Mouse (Mus musculus) left cerebral cortex, adult 2 months (tissue): ENCODE results near the gene Zfp143. TPM values are rescaled to one million over a fixed set of nuclear protein-coding genes. Genes with fewer than 3 reads are reported as not detected.
"Not testable (repeated sequence)": the region's sequence is repeated elsewhere in the genome, so short reads cannot be mapped to it uniquely, and the experiment has no call there.

Experiments
- DNase-seq, 2 experiments: peaks; one replicate each; pipeline ENCODE4 v3.0.0; 2021 to 2022; ENCODE audit warnings: low spot score in 2 of 2, mixed read lengths in 1 of 2; ENCODE audit errors: extremely low spot score in 1 of 2
- H3K27ac ChIP-seq: fragments of 200-600 bp; 2 replicates; pipeline ENCODE4 v1.8.1; 2022
- H3K4me3 ChIP-seq: fragments of 200-600 bp; 2 replicates; pipeline ENCODE4 v1.8.1; 2022
- CTCF ChIP-seq: fragments of 200-600 bp; IDR thresholded peaks from 2 replicates; pipeline ENCODE4 v1.8.1; 2022; ENCODE audit warnings: antibody characterized with exemption, mild to moderate bottlenecking, moderate library complexity
- intact Hi-C: fragments of 180-260 bp; cut with DNase I; formaldehyde crosslinking; loops from one replicate; pipeline ENCODE4 v1.15.1; 2025
- total RNA-seq, 2 experiments: library from RNA; stranded (reverse); gene quantifications; 2 replicates each; pipeline ENCODE4 v1.2.3; 2021

Zfp143 gene
- total RNA-seq, 2 experiments from 2014 or later, result 11.3 to 12.1 TPM

DNA sequence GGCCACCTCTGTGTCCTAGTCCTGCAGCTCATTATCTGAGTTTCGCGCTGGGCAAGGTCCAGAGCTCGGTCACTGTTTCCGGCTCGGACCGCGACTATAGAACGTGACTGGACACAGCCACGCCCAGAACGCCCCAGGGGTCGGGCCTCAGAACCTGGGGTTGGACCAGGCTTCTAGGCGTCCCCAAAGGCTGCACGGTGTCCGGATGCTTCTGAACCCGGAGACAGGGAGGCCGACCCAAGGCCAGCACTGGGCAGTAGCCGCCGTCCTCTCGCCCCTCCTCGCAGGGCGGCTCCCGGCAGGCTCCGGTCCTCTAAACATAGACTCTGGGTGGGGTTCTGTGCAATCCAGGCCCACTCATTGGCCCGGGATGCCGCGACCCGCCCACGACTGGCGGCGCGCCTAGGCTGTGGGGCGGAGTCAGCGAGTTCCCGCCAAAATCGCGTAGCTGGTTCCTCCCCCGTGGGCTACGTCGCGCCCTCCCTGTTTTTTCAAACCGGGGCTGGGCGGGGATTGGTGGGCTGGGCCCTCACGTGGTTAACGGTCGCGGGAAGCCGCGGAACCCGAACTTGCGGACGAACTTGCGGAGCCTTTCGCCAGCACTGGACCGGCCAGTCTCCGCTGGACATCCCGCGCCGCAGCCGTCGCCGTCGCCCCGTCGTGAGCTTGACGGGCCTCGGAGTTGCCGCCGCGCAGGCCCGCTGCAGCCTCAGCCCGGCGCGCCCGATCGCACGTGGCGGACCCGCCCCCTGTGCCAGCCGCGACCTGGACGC is 60.7 kb downstream of the Zfp143 start, which contains the start of gene Wee1:
Gene Wee1 (plus strand): TSS at position 531 of the 773 bp plus-strand sequence.
- intact Hi-C loops, result loop anchor here (2.0 kb wide), 1 partner anchor 61 kb away; the partner anchor contains the start of gene Zfp143
- Histone ChIP-seq H3K4me3 (peak within 1 kb of the TSS; percentile 63), H3K27ac (peak within 1 kb of the TSS; percentile 97)
- DNase-seq, result peak; percentile 96 to 98
- TF ChIP-seq CTCF, result no peak

- peak overlapping the region; percentile 97 for H3K27ac ChIP-seq
- no peak for DNase-seq
- intact Hi-C loops, result loop anchor here (2.0 kb wide), 1 partner anchor 61 kb away; the partner anchor contains the start of gene Zfp143
These were observed 61.2 kb downstream of the Zfp143 start for GRCm38 (mm10) chr7:110122289-110122564.

GRCm38 (mm10) chr7:110122565-110123422 is 61.8 kb downstream of the Zfp143 start:
- Histone ChIP-seq H3K4me3 (peak overlapping the region; percentile 63), H3K27ac (peak overlapping the region; percentile 97)
- DNase-seq, result peak; percentile 66 to 71
- intact Hi-C loops, result loop anchor here (2.0 kb wide), 1 partner anchor 62 kb away; the partner anchor contains the start of gene Zfp143
- TF ChIP-seq CTCF, result no peak

More at GRCm38 (mm10) chr7:110122289-110122564, 61.2 kb downstream of the Zfp143 start:
- TF ChIP-seq CTCF, result no peak
- peak overlapping the region; percentile 63 for H3K4me3 ChIP-seq

- Histone ChIP-seq H3K4me3 (peak overlapping the region; percentile 63), H3K27ac (no peak overlapping the region)
- no peak for DNase-seq
- no peak for TF ChIP-seq CTCF
- intact Hi-C loops, result loop anchor here (2.0 kb wide), 1 partner anchor 63 kb away; the partner anchor contains the start of gene Zfp143
These were observed 63.0 kb downstream of the Zfp143 start for GRCm38 (mm10) chr7:110123844-110124555.

- H3K4me3 ChIP-seq, result no peak overlapping the region
- no peak for TF ChIP-seq CTCF
- intact Hi-C loops, result no loop called here
- DNase-seq, result no peak
- H3K27ac ChIP-seq, result no peak overlapping the region
These were observed 67.5 kb downstream of the Zfp143 start for GRCm38 (mm10) chr7:110128566-110128965.

GRCm38 (mm10) chr7:110132272-110132671 is 71.3 kb downstream of the Zfp143 start:
- H3K4me3 ChIP-seq, intact Hi-C loops, H3K27ac ChIP-seq, DNase-seq: not testable (repeated sequence)

- H3K4me3 ChIP-seq, result no peak overlapping the region
- intact Hi-C loops, result no loop called here
- no peak overlapping the region for H3K27ac ChIP-seq
- no peak for DNase-seq
- no peak for TF ChIP-seq CTCF
These were observed 73.0 kb downstream of the Zfp143 start for GRCm38 (mm10) chr7:110133988-110134387.

GRCm38 (mm10) chr7:110138538-110138937 is 77.5 kb downstream of the Zfp143 start:
- no peak overlapping the region for H3K4me3 ChIP-seq
- no peak for DNase-seq
- no peak overlapping the region for H3K27ac ChIP-seq
- peak; percentile 31 for TF ChIP-seq CTCF
- intact Hi-C loops, result no loop called here

DNA sequence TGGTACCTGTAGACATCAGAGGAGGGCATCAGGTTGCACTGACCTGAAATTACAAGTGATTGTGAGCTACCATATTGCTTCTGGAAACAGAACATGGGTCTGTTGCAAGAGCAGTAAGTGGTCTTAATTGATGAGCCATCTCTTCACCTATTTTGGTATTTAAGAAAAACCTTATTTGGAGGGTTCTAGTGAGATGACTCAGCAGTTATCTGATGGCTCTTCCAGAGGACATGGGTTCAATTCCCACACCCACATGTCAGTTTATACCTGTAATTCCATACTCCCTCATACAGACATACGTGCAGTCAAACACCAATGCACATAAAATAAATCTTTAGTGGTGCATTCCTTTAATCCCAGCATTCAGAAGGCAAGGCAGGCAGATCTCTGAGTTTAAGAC is 82.8 kb downstream of the Zfp143 start:
- Histone ChIP-seq H3K27ac (no peak overlapping the region), H3K4me3 (no peak overlapping the region)
- intact Hi-C loops, result no loop called here
- no peak for DNase-seq
- no peak for TF ChIP-seq CTCF

Other genes with a start within 250 kb of the Zfp143 start
- gene Scube2, start 195.5 kb upstream of the Zfp143 start, total RNA-seq, result 1 to 10 TPM in 1 of 2 experiments, under 1 TPM in 1; 1.00 to 1.1 TPM
- gene Dennd5a, start 100.7 kb upstream of the Zfp143 start, total RNA-seq, result 100 to 1,000 TPM; 214 to 225 TPM
- gene Tmem41b, start 74.3 kb upstream of the Zfp143 start, total RNA-seq, result 10 to 100 TPM; 44.7 to 49.9 TPM
- 100 to 1,000 TPM in 1 of 2 experiments, 10 to 100 TPM in 1; 97.9 to 105 TPM for gene Ipo7, start 42.9 kb upstream of the Zfp143 start, total RNA-seq
- gene Wee1, start 60.8 kb downstream of the Zfp143 start, total RNA-seq, result 10 to 100 TPM; 25.8 to 27.0 TPM
- 10 to 100 TPM; 11.6 to 12.2 TPM for gene Swap70, start 160.5 kb downstream of the Zfp143 start, total RNA-seq